Mouse (Mus musculus): ENCODE measurements around the gene Olfr978.
"Not testable (repeated sequence)": the region's sequence is repeated elsewhere in the genome, so short reads cannot be mapped to it uniquely, and the experiment has no call there.

Gene Olfr978

DNA sequence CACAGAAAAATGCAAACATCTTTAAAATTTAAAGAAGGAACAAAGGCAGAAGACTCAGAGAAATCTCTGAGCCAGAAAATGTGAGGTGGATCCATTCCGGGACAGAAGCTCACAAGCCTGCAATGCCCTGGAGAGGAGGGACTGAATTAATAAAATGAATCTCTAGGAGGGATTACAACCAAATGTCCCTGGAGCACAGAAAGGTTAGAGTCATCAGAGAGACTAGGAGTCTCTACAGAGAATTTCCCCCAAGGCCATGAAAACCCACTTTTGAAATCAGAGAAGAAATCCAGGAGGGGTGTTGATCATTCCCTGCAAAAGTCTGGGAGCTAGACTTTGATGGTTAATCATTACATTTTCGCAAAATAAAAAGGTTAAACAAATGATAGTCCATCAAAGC is at the start of gene Olfr978:
TSS of gene Olfr978 (plus strand) at position 301 of the 400 bp plus-strand sequence.
- DNase-seq = no peak

- DNase-seq = no peak
Measured at GRCm38 (mm10) chr9:39951946-39952345, 40.0 kb upstream of the Olfr978 start, which contains the start of gene Olfr975. Olfr975 (minus strand) TSS chr9:39952046.

- not testable (repeated sequence) for DNase-seq
Measured at GRCm38 (mm10) chr9:39961033-39961432, 30.9 kb upstream of the Olfr978 start, which contains the start of gene Olfr976. Olfr976 (minus strand) TSS chr9:39961133.

GRCm38 (mm10) chr9:39976581-39977145 is 15.2 kb upstream of the Olfr978 start:
- not testable (repeated sequence) for DNase-seq

DNA sequence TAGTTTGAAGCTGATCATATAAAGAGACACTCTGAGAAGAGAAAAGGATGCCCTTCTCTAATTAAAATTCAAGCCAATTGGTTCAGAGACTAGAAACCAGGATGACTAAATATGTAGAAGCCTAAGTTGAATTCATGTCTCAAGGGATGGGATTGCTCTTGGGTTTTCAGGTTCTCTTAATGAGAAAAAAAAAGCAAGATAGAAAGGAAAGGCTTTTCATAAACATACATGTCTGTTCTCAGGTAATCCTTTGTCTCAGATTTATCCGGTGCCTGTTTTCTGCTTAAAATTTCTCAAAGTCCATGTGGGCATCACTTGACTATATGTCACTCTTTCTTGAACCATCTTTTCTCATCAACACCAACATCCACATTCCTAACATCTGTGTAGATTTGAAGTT is 11.5 kb downstream of the Olfr978 start, which contains the start of gene Olfr979:
TSS of gene Olfr979 (minus strand) at position 101 of the 400 bp plus-strand sequence.
- DNase-seq = no peak

DNA sequence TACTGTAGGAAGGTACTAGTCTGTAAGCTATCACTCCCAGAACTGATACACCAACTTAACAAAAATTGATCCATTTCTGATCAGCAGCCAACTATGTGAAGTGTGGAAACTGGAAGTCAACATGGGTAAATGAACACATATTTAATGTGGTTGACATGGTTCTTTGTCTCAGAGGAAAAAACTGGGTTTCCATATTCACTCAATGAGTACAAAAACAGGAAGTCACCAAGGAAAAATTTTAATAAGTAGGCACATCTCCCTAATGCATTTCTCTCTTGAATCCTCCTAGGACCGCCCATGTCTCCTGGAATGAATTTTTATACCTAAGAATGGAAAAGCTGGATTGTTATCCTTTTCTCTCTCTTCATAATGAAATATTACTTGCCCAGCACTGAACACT is 17.6 kb downstream of the Olfr978 start, which contains the start of gene Olfr980:
TSS of gene Olfr980 (minus strand) at position 101 of the 400 bp plus-strand sequence.
- DNase-seq = no peak

- no peak for DNase-seq
Measured at GRCm38 (mm10) chr9:40021164-40021563, 29.3 kb downstream of the Olfr978 start, which contains the start of gene Olfr981. Olfr981 (plus strand) TSS chr9:40021464.
